Mouse (Mus musculus) right cerebral cortex, postnatal 10 days (tissue): Measurements from ENCODE around the gene Pstpip1.

ENCODE experiments used
- DNase-seq, 2 experiments: peaks; one replicate each; pipeline ENCODE4 v3.0.0; 2021; ENCODE audit warnings: low spot score in 2 of 2

Gene Pstpip1

GRCm38 (mm10) chr9:56106274-56107072 is 16.7 kb downstream of the Pstpip1 start:
- DNase-seq, result no peak

- no peak for DNase-seq
Observed at GRCm38 (mm10) chr9:56107527-56107926, 17.8 kb downstream of the Pstpip1 start.

- no peak for DNase-seq
Observed at GRCm38 (mm10) chr9:56108174-56108573, 18.4 kb downstream of the Pstpip1 start.

- no peak for DNase-seq
Observed at GRCm38 (mm10) chr9:56118091-56118490, 28.3 kb downstream of the Pstpip1 start.

- peak; percentile 84 to 86 for DNase-seq
Observed at GRCm38 (mm10) chr9:56118582-56118981, 28.8 kb downstream of the Pstpip1 start.

GRCm38 (mm10) chr9:56119651-56120050 is 29.9 kb downstream of the Pstpip1 start:
- no peak for DNase-seq

- peak; percentile 82 to 84 for DNase-seq
Observed at GRCm38 (mm10) chr9:56121097-56121496, 31.3 kb downstream of the Pstpip1 start.

- DNase-seq, result no peak
Observed at GRCm38 (mm10) chr9:56122973-56123372, 33.2 kb downstream of the Pstpip1 start.

- no peak for DNase-seq
Observed at GRCm38 (mm10) chr9:56123613-56124012, 33.9 kb downstream of the Pstpip1 start.

GRCm38 (mm10) chr9:56124561-56124960 is 34.8 kb downstream of the Pstpip1 start:
- DNase-seq, result no peak

- DNase-seq, result no peak
Observed at GRCm38 (mm10) chr9:56126453-56127173, 36.9 kb downstream of the Pstpip1 start.

GRCm38 (mm10) chr9:56128331-56128730 is 38.6 kb downstream of the Pstpip1 start:
- DNase-seq, result peak; percentile 62 to 72

GRCm38 (mm10) chr9:56129951-56130350 is 40.2 kb downstream of the Pstpip1 start:
- DNase-seq, result no peak

GRCm38 (mm10) chr9:56130536-56130935 is 40.8 kb downstream of the Pstpip1 start:
- DNase-seq, result no peak

- no peak for DNase-seq
Observed at GRCm38 (mm10) chr9:56131813-56132525, 42.2 kb downstream of the Pstpip1 start.

- DNase-seq, result no peak
Observed at GRCm38 (mm10) chr9:56133970-56134369, 44.2 kb downstream of the Pstpip1 start.

GRCm38 (mm10) chr9:56134614-56135013 is 44.9 kb downstream of the Pstpip1 start:
- DNase-seq, result no peak

GRCm38 (mm10) chr9:56135590-56136197 is 45.9 kb downstream of the Pstpip1 start:
- no peak for DNase-seq

- DNase-seq, result peak in 1 of 2 experiments; percentile 23
Observed at GRCm38 (mm10) chr9:56141776-56142175, 52.0 kb downstream of the Pstpip1 start.

- no peak for DNase-seq
Observed at GRCm38 (mm10) chr9:56144366-56145003, 54.7 kb downstream of the Pstpip1 start.

GRCm38 (mm10) chr9:56146326-56146923 is 56.7 kb downstream of the Pstpip1 start:
- no peak for DNase-seq
